Mouse (Mus musculus) adrenal gland, postnatal 36 days (tissue): ENCODE data around the gene Vps39. TPM values are rescaled to one million over a fixed set of nuclear protein-coding genes. Genes with fewer than 3 reads are reported as not detected.

ENCODE experiments used
- DNase-seq, 2 experiments: peaks; one replicate each; pipeline ENCODE4 v3.0.0; 2021; ENCODE audit warnings: mixed read lengths in 1 of 2
- total RNA-seq, 2 experiments: library from RNA; stranded (reverse); gene quantifications; 2 replicates each; pipeline ENCODE4 v1.2.3; 2021

Gene Vps39
- total RNA-seq, 2 experiments from 2014 or later = 43.2 to 52.8 TPM

GRCm38 (mm10) chr2:120299866-120300265 is 53.1 kb downstream of the Vps39 start:
- DNase-seq = no peak

GRCm38 (mm10) chr2:120296160-120296559 is 56.8 kb downstream of the Vps39 start:
- DNase-seq = no peak

- peak; percentile 61 to 64 for DNase-seq
Measured at GRCm38 (mm10) chr2:120291471-120292078, 61.4 kb downstream of the Vps39 start.

- DNase-seq = no peak
Measured at GRCm38 (mm10) chr2:120288995-120289394, 63.9 kb downstream of the Vps39 start, which contains the start of gene Pla2g4d. Gene Pla2g4d, minus strand, starts transcription at chr2:120289197.

GRCm38 (mm10) chr2:120288401-120288800 is 64.5 kb downstream of the Vps39 start:
- DNase-seq = no peak

- DNase-seq = no peak
Measured at GRCm38 (mm10) chr2:120285639-120286038, 67.3 kb downstream of the Vps39 start.

GRCm38 (mm10) chr2:120284705-120285104 is 68.2 kb downstream of the Vps39 start:
- no peak for DNase-seq

- peak; percentile 37 to 64 for DNase-seq
Measured at GRCm38 (mm10) chr2:120284094-120284493, 68.8 kb downstream of the Vps39 start.

GRCm38 (mm10) chr2:120283550-120283949 is 69.4 kb downstream of the Vps39 start:
- DNase-seq = peak; percentile 66 to 82

- DNase-seq = no peak
Measured at GRCm38 (mm10) chr2:120281221-120281620, 71.7 kb downstream of the Vps39 start.

- DNase-seq = peak; percentile 61 to 66
Measured at GRCm38 (mm10) chr2:120279961-120280360, 73.0 kb downstream of the Vps39 start.

- no peak for DNase-seq
Measured at GRCm38 (mm10) chr2:120276951-120277350, 76.0 kb downstream of the Vps39 start.

- peak in 1 of 2 experiments; percentile 32 for DNase-seq
Measured at GRCm38 (mm10) chr2:120268635-120269034, 84.3 kb downstream of the Vps39 start.

Other genes with a start within 250 kb of the Vps39 start
- gene Ehd4, start 198.5 kb downstream of the Vps39 start, total RNA-seq = 10 to 100 TPM; 44.5 to 48.7 TPM
- under 1 TPM; 0.13 to 0.20 TPM for gene Pla2g4e, start 107.8 kb downstream of the Vps39 start, total RNA-seq
- under 1 TPM in 1 of 2 experiments, not detected in 1; 0.07 TPM for gene Pla2g4d, start 63.9 kb downstream of the Vps39 start, total RNA-seq
- not detected for gene Pla2g4f, start 39.0 kb downstream of the Vps39 start, total RNA-seq
- gene Ganc, start 50.8 kb upstream of the Vps39 start, total RNA-seq = 10 to 100 TPM; 25.9 to 37.3 TPM
- 10 to 100 TPM; 42.0 to 49.9 TPM for gene Tmem87a, start 51.0 kb upstream of the Vps39 start, total RNA-seq
- gene Capn3, start 102.9 kb upstream of the Vps39 start, total RNA-seq = under 1 TPM in 1 of 2 experiments, not detected in 1; 0.56 TPM
- 100 to 1,000 TPM in 1 of 2 experiments, 10 to 100 TPM in 1; 92.4 to 101 TPM for gene Zfp106, start 210.7 kb upstream of the Vps39 start, total RNA-seq
- gene Snap23, start 214.5 kb upstream of the Vps39 start, total RNA-seq = 10 to 100 TPM; 61.8 to 73.3 TPM